Mouse (Mus musculus) lung, adult 2 months (tissue): ENCODE data around the gene Mnx1.

ENCODE experiments used
- CTCF ChIP-seq: fragments of 200-500 bp; IDR thresholded peaks from 2 replicates; pipeline ENCODE4 v1.5.1; 2011; ENCODE audit warnings: mild to moderate bottlenecking, low read length, control low read depth; ENCODE audit not compliant: insufficient read depth
- POLR2A ChIP-seq: fragments of 200-500 bp; IDR thresholded peaks from 2 replicates; pipeline ENCODE4 v1.6.1; 2011; ENCODE audit warnings: low read depth, mild to moderate bottlenecking, control low read depth, low read length, borderline replicate concordance; ENCODE audit errors: extremely low read depth

GRCm38 (mm10) chr5:29475556-29475955 lies 2.7 kb downstream of the Mnx1 start:
- TF ChIP-seq CTCF (no peak), POLR2A (no peak)
